Mouse (Mus musculus) liver, embryonic 14.5 days (tissue): ENCODE measurements around the gene Wasl. TPM values are rescaled to one million over a fixed set of nuclear protein-coding genes. Genes with fewer than 3 reads are reported as not detected.
A peak's percentile ranks its signal among the peaks of the same experiment; 100 is the strongest.

Source experiments
- ATAC-seq: fragments of 200-750 bp; cut with Nextera tagmentation; 2 replicates; pipeline ENCODE4 v1.8.0; 2017; ENCODE audit warnings: moderate number of reproducible peaks, mild to moderate bottlenecking, moderate library complexity; ENCODE audit not compliant: insufficient read depth
- DNase-seq, 3 experiments: peaks; one replicate each; pipeline ENCODE4 v3.0.0-alpha.2; 2012 to 2013; ENCODE audit warnings: low read depth in 3 of 3, low spot score in 3 of 3
- H3K27ac ChIP-seq: fragments of 300-500 bp; sonication (generic); 2 replicates; pipeline ENCODE4 v1.5.1; 2014; ENCODE audit warnings: moderate library complexity, mild to moderate bottlenecking, control low read depth, inconsistent platforms
- H3K27me3 ChIP-seq: fragments of 300-500 bp; sonication (generic); 2 replicates; pipeline ENCODE4 v1.6.1; 2014; ENCODE audit warnings: mild to moderate bottlenecking, low read length, moderate library complexity; ENCODE audit not compliant: control insufficient read depth, insufficient read depth
- H3K36me3 ChIP-seq: fragments of 300-500 bp; sonication (generic); replicated peaks from 2 replicates; pipeline ENCODE4 v1.6.1; 2014; ENCODE audit warnings: low read depth; ENCODE audit not compliant: control insufficient read depth, insufficient read depth
- H3K4me1 ChIP-seq, 2 experiments: fragments of 200-500 bp in 1 of 2; fragments of 300-500 bp in 1 of 2; sonication (generic) in 1 of 2; replicated peaks; 2 replicates each; pipeline ENCODE4 v1.6.1; 2012 to 2014; ENCODE audit warnings: antibody characterized with exemption in 1 of 2, inconsistent platforms in 1 of 2, low read length in 1 of 2; ENCODE audit not compliant: control insufficient read depth in 2 of 2, insufficient read depth in 2 of 2
- H3K4me2 ChIP-seq: fragments of 300-500 bp; sonication (generic); 2 replicates; pipeline ENCODE4 v1.6.1; 2014; ENCODE audit warnings: low read depth, mild to moderate bottlenecking, control low read depth, moderate library complexity
- H3K4me3 ChIP-seq, 2 experiments: fragments of 200-500 bp in 1 of 2; fragments of 300-500 bp in 1 of 2; sonication (generic) in 1 of 2; 2 replicates each; pipeline ENCODE4 v1.5.1; 2012 to 2014; ENCODE audit warnings: low read depth in 2 of 2, low read length in 2 of 2, mild to moderate bottlenecking in 2 of 2, control low read depth in 1 of 2, inconsistent platforms in 1 of 2, moderate library complexity in 1 of 2; ENCODE audit not compliant: insufficient read depth in 1 of 2
- H3K9ac ChIP-seq: fragments of 300-500 bp; sonication (generic); replicated peaks from 2 replicates; pipeline ENCODE4 v1.6.1; 2014; ENCODE audit warnings: mild to moderate bottlenecking, control low read depth, moderate library complexity
- H3K9me3 ChIP-seq: fragments of 300-500 bp; sonication (generic); 2 replicates; pipeline ENCODE4 v1.6.1; 2016; ENCODE audit warnings: low read length, mixed read lengths; ENCODE audit not compliant: control insufficient read depth
- CTCF ChIP-seq: IDR thresholded peaks from 2 replicates; pipeline ENCODE4 v1.5.1; 2016; ENCODE audit warnings: antibody characterized with exemption, low read depth, control low read depth
- EP300 ChIP-seq: IDR thresholded peaks from 2 replicates; pipeline ENCODE4 v1.6.1; 2016; ENCODE audit warnings: antibody characterized with exemption, low read depth
- WGBS: fragments of 180-500 bp; shearing (Covaris S2); extraction: QIAGEN DNeasy Blood & Tissue Kit; methylation state at CpG from one replicate; pipeline ENCODE4 v1.1.7; 2014; ENCODE audit not compliant: insufficient replicate concordance; 5-methylcytosine and 5-hydroxymethylcytosine counted together
- polyA plus RNA-seq, 2 experiments: library from polyadenylated mRNA; depleted of rRNA in 1 of 2; stranded (reverse) in 1 of 2; unstranded in 1 of 2; fragments of >200 nt; fragmentation: Nextera tagmentation in 1 of 2; extraction: Ambion mirVana in 1 of 2; gene quantifications; 2 replicates each; pipeline versions ENCODE4 v1.2.1 to v1.2.3; 2012 to 2014

Wasl gene
- polyA plus RNA-seq, 2 experiments = 6.0 to 11.4 TPM

DNA sequence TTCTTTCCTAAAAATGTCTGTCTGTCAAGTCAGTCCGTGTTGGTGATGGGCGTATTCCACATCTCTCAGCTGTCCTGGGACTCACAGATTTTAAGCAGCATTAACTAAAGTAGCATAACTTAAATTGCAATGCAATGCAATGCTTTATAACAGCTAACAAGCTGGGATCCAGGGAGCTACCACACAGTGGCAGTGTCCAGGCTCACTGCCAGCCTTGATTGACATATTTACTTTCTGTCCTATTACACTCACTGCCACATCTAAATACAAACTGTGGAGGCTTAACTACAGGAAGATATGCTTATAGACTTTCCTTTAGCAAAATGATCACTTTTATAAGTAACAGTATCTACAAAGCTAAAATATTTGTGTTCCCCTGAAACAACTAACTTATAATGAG lies 29.0 kb downstream of the Wasl start:
- Histone ChIP-seq H3K4me3 (no peak overlapping the region), H3K36me3 (peaks cover 7% of the 10 kb centered on the region), H3K9ac (no peak overlapping the region), H3K9me3 (no peaks in the 10 kb centered on the region), H3K27me3 (no peaks in the 10 kb centered on the region), H3K27ac (no peak overlapping the region), H3K4me2 (no peak overlapping the region), H3K4me1 (0 out of 4 replicates have a peak, but pooled peaks cover 0 to 2% of the 10 kb centered on the region in 2 experiments)
- WGBS = 74% methylated on average over 2 of the region's 2 CpGs
- DNase-seq (no peak), ATAC-seq (no peak)
- TF ChIP-seq CTCF = no peak
- no peak for TF ChIP-seq EP300

DNA sequence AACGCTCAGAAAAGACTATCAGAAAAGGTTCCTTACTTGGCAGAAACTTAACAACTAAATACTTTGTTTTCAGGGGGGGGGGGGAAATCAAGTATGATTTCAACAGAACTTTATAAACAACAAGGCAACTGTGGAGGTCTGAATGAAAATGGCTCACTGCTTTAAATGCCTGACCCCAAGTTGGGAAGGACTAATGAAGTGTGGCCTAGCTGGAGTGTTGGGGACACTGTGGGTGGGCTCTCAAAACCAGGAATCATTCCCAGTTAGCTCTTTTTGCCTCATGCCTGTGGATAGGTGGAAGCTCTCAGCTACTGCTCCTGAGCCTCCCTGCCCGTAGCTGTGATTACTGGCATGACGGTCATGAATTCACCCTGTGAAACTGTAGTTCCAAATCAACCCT lies 30.7 kb downstream of the Wasl start:
- Histone ChIP-seq H3K4me1 (0 out of 4 replicates have a peak, but pooled peaks cover 0 to 2% of the 10 kb centered on the region in 2 experiments), H3K4me2 (no peak overlapping the region), H3K27ac (no peak overlapping the region), H3K9me3 (no peaks in the 10 kb centered on the region), H3K9ac (no peak overlapping the region), H3K27me3 (no peaks in the 10 kb centered on the region), H3K4me3 (no peak overlapping the region), H3K36me3 (peaks cover 7% of the 10 kb centered on the region)
- no peak for DNase-seq
- 81% methylated on average over 3 of the region's 3 CpGs for WGBS
- ATAC-seq = no peak
- TF ChIP-seq CTCF = no peak
- TF ChIP-seq EP300 = no peak

DNA sequence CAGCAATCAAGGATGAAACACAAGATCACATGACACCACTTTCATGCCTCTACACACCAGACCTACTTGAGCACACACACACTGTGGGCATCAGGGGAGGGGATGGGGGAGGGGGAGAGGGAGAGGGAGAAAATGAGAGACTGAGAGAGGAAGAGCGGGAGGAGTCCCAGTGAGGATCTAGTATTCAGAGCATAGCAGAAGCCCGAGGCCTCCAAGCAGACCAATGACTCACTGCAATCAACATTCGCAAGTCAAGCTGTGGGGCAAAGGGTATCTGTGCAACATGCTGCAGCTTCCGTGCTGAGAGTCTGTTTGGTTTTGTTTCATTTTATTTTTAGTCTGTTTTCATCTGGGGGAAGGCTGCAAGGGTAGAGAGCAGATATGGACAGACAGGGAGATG lies 32.7 kb downstream of the Wasl start:
- H3K4me3 ChIP-seq = no peak overlapping the region
- no peak for DNase-seq
- H3K9ac ChIP-seq = no peak overlapping the region
- H3K27ac ChIP-seq = no peak overlapping the region
- TF ChIP-seq EP300 (no peak), CTCF (no peak)
- H3K4me2 ChIP-seq = no peak overlapping the region
- WGBS = 67% methylated on average over 4 of the region's 4 CpGs
- peak; percentile 49 for ATAC-seq
- H3K27me3 ChIP-seq = no peaks in the 10 kb centered on the region
- H3K9me3 ChIP-seq = no peaks in the 10 kb centered on the region
- H3K36me3 ChIP-seq = peaks cover 7% of the 10 kb centered on the region
- 0 out of 4 replicates have a peak, but pooled peaks cover 0 to 2% of the 10 kb centered on the region in 2 experiments for H3K4me1 ChIP-seq

DNA sequence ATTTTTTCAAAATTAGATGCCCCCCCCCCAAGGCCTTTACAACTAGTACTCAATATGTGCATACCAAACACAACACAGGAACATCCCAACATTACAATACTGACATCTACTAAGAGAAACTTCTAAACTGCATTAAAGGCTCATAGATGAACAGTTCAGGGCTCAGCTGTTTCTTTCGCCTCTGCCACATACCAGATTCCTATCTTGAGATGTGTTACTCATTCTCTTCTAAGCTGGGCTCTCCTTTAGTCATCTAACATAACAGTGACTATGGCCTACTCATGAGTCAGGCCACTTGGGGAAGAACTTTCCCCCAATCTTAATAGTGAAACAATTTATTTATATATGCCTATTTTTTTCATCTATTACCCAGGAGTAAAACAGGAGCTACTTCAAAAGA lies 36.3 kb downstream of the Wasl start:
- WGBS = 60% methylated on average over 1 of the region's 1 CpGs
- no peak for ATAC-seq
- 0 out of 4 replicates have a peak, but pooled peaks cover 0 to 2% of the 10 kb centered on the region in 2 experiments for H3K4me1 ChIP-seq
- no peak overlapping the region for H3K9ac ChIP-seq
- no peak overlapping the region for H3K4me3 ChIP-seq
- H3K9me3 ChIP-seq = no peaks in the 10 kb centered on the region
- no peak for TF ChIP-seq CTCF
- TF ChIP-seq EP300 = no peak
- H3K27ac ChIP-seq = no peak overlapping the region
- no peak overlapping the region for H3K4me2 ChIP-seq
- no peaks in the 10 kb centered on the region for H3K27me3 ChIP-seq
- peaks cover 14% of the 10 kb centered on the region for H3K36me3 ChIP-seq
- no peak for DNase-seq

DNA sequence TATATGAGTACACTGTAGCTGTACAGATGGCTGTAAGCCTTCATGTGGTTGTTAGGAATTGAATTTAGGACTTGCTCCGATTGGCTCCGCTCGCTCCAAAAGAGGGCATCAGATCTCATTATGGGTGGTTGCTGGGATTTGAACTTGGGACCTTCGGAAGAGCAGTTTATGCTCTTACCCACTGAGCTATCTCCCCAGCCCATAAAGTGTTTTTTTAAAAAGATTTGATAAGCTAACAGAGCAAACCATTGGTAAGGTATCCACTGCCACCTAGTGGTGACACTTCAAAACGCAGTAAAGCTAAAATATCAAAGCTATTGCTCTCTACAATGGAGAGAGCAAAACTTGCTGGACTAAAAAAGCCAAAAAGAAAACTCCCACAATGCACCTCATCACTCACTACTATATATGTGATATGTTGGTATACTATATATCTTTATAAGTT lies 37.2 kb downstream of the Wasl start:
- TF ChIP-seq CTCF = peak; percentile 71
- TF ChIP-seq EP300 = no peak
- Histone ChIP-seq H3K9ac (no peak overlapping the region), H3K4me2 (no peak overlapping the region), H3K36me3 (peaks cover 7% of the 10 kb centered on the region), H3K4me1 (0 out of 4 replicates have a peak, but pooled peaks cover 0 to 2% of the 10 kb centered on the region in 2 experiments), H3K27me3 (no peaks in the 10 kb centered on the region), H3K27ac (no peak overlapping the region), H3K9me3 (no peaks in the 10 kb centered on the region), H3K4me3 (no peak overlapping the region)
- DNase-seq (peak; percentile 40 to 50 (median 43)), ATAC-seq (peak; percentile 58; the same call in 1 of the 2 replicates)
- 58% methylated on average over 5 of the region's 5 CpGs for WGBS
